Mouse (Mus musculus) kidney, adult 18-20 months (tissue): ENCODE data around the gene Mapk10.
A peak's percentile ranks its signal among the peaks of the same experiment; 100 is the strongest.

Experiments used
- DNase-seq: peaks from one replicate; pipeline ENCODE4 v3.0.0; 2021

Mapk10 gene

DNA sequence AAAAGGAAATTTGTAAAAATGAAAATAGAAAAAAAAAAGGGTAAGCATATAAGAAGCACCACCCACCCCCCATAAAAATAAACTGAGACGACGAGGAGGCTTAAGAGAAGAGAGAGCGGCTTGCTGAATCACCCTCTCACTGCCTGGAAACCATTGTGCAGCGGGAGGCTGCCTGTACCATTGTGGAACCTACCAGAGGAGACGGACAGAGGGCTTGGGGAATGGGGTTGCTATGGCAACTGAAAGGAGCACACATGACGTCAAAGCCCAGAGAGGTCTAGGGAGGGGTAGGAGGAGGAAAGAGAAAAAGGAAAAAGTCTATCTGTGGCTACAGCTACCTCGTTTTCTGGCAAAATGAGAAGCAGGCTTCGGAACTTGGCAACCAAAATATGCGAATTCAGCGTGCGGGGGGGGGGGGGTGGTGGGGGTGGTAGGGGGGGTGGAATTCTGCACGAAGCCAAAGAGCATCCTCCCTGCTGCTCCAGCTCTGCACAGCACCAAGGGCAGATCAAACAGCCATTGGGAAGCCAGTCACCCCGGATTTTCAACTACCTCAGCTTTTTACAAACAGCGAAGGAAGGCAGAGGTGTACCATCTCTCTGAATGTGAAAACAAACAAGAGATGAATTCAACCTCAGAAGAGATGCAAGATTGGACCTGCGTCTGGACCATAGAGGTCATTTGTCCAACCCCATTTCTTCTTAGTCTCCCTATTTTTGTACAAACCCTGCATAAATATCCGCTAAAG is at the start of gene Mapk10:
Gene Mapk10 (minus strand): TSS at position 234 of the 748 bp plus-strand sequence.
- peak; percentile 31 for DNase-seq

DNA sequence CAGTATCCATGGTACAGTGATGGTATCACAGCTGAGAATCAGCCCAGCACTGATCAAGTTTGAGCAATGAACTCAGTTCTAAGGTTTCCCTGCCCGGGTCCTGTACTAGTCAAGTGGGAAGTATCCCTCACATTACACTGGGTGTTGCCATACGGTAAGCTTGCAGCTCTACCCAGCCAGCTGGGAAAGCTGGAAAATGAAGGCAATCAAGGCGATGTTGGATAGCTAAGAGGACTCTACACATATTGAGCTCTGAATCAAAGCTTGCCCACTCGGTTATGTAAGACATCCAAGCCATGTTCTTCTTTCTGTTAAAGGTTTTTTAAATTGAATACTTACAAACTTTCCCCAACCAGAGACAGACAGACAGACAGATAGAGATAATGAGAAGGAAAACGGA is 45.0 kb upstream of the Mapk10 start:
- no peak for DNase-seq

DNA sequence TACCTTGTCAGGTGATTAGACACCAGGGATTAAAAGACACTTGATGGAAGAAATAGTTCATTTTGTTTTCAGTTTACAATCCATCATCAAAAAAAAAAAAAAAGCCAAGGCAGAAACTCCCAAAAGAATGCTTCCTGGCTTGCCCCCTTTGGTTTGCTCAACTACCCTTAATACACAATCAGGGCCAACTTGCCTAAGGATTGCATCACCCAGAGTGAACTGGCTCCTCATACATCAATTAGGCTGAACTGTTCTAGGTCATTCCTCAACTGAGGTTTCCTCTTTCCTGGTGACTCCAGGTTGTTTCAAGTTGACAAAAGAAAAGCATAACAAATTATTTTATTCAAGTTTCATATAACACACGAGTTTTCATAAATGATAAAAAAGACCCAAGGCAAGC is 31.3 kb upstream of the Mapk10 start:
- DNase-seq = no peak

DNA sequence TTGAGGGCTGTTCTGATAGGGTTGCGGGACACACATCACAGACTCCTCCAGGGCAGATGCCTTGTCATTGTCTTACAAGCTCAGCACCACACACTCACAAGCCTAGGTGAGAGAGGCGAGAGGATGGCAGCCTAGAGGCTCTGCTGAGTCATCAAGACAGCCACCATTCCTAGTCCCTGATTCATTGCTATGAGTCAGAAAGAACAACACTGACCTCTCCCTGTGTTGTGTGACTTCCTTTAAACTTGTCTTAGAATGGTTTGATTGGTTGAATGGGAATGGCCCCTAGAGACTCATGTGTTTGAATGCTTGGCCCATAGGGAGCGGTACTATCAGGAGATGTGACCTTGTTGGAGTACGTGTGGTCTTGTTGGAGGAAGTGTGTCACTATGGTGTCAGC is 20.7 kb upstream of the Mapk10 start:
- no peak for DNase-seq

DNA sequence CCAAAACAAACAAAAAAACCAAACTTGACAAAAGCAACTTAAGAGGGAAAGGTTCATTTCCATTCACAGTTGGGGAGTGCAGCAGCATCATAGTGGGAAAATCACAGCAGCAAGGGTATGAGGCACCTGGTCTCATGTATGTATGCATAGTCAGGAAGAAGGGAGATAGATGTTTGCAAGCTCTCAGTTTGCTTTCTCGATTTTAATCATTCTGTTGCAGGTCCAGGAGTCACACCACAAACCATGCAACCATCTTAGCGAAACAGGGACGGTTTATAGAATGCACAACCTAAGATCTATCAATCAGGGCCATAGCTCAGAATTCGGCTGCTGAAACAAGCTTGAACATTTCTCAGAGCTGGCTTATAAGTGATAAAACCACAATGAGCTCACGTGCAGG is 19.2 kb upstream of the Mapk10 start:
- no peak for DNase-seq

DNA sequence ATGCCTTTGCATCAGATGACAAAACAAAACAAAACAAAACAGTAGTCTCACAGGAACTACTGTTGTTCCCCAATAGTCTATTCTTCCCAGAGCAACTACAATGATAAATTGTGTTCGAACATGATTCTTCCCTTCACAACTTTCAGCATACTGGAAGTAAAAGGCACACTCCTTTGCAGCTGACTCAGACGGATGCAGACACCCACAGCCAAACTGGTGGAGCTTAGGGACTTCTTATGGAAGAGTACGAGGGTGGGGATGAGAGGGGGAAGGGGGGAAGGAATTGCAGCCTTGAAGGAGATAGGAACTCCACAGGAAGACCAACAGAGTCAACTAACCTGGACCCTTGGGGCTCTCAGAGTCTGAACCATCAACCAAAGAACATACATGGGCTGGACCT is 18.2 kb upstream of the Mapk10 start:
- DNase-seq = no peak

DNA sequence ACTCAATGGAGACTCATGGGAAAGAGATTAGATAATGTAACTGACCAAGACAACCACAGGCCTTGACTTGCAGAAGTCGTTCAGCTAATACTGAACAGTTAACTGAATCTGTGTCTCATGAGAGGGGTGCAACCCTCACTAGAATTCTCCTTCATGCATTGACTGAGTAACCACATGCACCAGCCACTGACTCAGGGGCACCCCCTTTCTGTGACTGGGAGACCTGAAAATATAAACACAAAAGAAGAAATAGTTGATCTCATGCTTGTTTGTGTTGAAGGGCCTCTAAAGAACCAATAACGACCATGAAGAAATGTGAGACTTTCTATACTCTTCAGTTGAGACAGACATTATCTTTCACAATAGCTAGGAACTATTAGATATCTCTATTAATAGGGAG is 10.9 kb upstream of the Mapk10 start:
- no peak for DNase-seq

DNA sequence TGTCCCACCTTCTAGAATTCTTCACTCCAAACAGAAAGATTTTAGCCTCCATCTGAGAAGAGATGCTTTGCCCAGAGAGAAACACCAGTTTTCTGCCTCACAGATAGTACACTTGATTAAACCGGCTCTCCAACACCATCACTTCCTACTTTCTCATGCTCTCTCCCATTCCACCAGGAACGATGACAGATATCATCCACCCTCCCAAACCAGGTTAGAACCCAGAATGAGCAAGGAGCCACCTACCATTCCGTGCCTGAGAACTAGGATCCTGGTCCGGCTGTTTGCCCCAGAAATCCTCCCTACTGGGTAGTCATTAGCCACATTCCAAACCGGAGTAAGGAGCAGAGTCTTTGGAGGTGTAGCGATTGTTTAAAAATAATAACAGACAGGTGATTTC is 490 bp downstream of the Mapk10 start:
- DNase-seq = no peak

DNA sequence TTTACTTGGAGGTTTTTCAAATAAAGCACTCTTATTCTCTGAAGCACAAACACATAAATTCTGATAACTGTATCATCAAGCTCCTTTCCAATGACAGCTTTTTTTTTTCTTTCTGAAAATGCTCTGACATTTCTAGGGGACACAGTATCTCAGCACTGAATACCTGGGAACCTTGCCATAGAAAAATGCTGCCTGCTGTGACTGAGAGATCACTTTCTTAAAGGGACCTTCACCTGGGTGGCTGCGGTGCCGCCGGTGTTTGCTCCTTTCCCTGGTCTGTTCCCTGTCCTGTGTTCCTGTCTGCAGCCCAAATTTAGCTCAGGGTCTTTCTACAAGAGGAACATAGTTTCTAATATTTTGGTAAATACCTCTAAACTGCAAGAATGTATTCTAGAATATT is 1.1 kb downstream of the Mapk10 start:
- DNase-seq = no peak

DNA sequence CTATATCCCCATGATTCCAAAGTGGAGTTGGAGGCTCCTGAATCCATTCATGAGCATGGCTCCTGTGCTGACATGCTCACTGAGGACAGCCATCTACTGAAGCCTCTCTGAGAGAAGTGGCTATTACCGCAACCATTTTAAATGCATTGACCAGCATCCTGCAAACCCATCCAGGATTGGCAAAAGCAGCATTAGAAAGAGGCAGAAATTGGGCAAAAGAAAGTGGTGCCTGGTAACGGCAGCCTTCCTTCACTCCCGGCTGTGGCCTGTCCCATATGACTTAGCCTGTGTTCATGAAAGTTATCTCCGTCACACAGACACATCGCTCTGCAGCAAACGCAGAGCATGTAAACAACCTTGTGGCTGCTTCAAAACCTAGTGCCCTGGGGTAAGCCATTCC is 1.6 kb downstream of the Mapk10 start:
- DNase-seq = no peak

DNA sequence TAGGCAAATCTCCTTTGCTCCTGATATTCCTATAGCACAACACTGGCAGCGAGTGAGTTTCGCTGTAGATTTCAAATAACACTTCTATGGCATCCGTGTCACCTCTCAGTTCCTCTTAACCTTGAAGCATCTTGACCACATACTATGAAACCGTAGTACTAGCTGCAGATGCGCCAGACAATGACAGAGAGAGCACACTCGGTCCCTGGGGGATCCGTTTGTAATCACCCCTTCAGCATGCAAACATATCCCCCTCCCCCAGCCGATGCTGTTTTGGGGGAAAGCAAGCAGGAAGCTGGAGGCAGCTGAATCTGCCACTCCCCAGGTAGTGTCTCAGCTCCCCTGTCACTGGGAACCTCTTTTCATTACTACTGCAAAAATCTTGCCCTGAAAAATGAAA is 2.3 kb downstream of the Mapk10 start:
- no peak for DNase-seq

DNA sequence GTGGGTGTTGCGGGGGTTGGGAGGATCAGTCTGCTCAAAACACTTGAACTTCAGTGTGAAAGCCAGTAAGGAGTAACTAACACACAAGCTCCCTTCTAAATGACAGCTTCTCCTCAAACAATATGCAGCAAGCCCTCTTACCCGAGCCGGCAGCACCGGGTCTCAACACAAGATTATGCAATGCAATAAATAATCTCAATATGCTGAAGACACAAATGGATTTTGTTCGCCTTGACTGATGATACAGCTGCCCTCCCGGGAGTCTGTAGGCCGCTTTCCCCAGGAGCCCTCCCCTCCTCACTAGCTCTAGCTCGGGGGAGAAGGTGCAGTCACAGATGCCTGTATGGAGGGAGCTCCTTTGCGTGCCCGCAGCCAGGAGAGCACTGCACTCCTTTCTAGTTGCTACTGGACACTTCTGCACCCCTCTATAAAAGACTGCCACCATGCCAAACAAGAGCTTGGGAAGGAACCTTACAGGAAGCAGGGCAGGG is 3.1 kb downstream of the Mapk10 start:
- no peak for DNase-seq

DNA sequence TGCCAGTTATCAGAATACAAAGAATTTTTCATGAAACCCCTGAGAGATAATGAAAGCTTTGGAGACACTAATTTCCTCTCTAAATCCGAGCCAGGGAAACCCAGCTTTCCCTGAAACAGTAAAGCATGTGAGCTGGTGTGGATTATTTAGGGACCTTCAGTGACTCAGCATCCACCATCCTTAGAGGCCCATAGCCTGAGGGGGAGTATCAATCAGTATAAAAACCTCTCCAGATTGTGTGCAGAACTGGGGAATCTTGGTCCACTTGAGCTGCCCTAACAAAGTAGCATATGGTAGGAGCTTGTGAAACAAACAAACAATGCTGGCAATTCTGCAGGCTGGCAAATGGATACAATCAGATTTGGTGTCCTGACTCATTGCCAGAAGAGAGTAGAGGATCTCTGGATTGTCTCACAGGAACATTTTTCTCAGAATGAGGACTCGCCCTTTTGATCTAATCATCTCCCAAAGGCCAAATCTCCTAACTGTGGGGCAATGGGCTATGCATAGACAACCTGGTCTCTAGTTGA is 13.3 kb downstream of the Mapk10 start:
- DNase-seq = no peak

DNA sequence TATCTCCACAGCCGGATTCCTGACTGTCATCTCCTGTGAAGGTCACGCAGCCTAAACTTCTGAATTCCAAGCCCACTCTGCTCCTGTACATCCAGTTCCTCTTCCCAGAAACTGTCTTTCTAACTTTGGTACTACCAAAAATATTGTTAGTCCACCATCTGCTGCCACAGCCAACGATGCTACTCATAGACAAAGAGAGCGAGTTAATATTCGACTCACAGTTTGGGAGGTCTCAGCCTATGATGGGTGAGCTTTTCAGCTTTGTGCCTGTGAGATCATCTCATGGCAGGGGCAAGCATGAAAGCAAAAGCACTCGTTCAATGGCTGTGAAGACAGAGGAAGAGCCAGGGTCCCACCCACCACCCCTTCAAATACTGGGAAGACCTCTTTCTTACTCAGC is 16.6 kb downstream of the Mapk10 start:
- no peak for DNase-seq

DNA sequence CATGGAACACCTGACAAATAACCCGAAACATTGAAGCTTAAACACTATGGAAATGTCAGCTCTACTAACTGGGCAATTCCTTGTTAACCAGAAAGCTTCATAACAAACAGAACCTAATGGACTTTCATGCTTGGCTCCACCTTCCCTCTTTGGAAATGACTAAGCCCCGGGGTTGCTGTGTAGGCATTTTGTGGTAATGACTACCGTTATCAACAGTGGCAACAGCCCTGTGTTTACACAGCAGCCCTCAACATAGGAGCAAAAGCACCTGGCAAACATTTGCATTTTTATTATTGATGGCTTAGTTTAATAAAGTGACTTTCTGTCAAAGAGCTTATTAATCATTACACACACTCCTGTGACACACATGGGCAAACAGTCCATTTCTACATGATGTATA is 17.4 kb downstream of the Mapk10 start:
- no peak for DNase-seq

DNA sequence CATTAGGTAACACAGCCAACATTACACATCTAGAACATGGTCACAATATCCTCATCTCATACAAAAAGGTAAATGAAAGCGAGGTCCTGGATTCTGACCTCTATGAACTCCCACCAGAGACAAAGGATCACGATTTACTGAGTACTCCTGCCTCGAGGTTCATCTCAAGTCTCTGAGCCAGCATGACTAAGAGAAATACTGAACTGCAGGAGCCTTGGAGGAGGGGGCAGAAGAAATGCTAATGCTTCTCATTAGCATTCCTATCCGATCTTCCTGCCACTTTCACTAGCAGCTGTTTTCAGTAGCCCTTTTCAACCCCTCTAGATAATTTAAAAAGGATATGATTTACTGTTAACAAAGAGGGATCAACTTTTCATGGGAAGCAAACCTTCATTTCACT is 19.6 kb downstream of the Mapk10 start:
- no peak for DNase-seq

DNA sequence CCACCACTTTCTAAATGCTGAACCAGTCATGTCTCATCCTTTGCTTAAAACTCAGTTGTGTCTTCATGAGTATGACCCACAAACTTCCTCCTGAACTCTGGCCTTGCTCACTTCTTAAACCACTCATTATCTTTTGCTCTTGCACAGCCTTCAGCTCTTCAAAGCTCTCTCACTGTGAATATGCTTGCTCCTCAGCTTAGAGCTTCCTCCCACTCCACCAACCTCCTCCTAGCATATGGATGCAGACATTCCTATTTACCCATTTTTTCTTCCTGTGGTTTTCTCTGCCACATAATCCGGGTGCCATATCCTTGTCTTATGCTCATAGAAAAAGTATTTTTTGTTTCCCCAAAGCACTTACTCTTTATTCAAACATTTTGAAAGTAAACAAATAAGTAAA is 26.9 kb downstream of the Mapk10 start:
- DNase-seq = no peak

DNA sequence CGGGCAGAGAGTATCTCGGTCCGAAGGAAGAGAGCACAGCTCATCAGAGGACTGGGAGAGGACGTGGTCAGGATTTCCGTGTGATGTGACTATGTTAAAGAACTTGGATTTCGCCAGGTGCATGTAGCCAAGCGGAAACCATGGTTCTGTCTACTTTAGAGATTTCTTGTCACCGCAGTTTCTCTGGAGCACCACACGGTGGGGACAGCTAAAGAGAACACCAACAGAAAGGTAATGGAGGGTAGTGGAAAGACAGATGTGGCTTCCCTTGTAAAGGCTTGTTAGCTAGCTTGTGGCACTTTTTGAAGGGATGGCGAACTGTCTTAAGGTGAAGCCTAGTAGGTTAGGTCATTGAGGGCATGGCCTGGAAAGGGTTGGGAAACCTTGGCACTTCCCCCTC is 29.5 kb downstream of the Mapk10 start:
- no peak for DNase-seq

DNA sequence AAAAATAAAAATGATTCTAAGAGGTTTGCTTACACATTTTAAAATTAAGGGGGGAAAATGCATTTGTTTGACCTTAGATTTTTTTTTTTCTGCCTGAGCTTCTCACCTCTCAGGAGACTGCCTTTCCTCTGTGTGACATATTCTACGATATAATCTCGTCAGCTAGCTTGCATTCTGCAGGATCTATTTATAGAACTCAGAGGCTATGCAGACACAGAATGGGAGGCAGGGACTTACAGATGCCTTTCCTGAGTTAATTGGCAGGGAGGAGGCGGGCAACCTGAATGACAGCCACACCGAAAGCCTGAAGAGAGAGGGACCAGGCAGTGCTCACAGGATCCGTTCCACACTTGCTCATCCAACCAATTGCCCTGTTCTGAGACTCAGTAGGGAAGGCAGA is 34.1 kb downstream of the Mapk10 start:
- no peak for DNase-seq

DNA sequence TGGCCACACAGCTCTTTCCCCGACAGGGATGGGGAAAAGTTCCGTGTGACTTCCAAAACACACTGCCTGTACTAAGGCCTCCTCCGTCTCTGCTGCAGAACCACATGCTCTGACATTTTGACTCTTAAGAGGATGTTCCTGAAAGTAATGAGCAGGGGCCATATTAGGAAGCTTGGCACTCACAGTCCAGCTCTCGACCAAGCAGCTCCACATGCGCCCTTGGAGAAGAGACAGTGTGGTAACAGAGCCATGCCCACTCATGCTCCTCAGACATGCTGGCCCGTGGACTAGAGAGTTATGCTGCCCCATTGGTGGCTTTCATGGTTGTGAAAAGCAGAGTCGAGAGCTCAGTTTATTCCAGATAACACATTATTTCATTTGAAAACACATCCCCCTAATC is 35.1 kb downstream of the Mapk10 start:
- no peak for DNase-seq

DNA sequence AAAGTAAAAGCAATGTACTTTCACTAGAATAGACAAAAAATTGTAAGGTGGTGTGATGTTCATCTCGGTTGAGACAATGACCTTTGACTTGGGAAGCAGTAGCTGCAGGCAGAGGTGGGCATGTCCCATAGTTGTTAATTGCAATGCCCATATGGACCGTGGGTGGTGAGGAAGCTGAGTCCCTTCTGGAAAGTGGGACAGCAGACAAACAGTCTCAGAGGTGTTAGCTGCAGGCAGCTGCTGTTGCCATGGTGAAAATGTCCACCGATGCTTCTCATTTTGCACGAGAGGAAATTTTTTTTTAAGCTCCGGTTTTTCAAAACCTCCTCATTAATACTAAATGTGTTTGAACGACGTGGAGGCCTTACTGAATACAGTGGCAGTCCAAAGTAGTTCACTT is 36.5 kb downstream of the Mapk10 start:
- DNase-seq = no peak

DNA sequence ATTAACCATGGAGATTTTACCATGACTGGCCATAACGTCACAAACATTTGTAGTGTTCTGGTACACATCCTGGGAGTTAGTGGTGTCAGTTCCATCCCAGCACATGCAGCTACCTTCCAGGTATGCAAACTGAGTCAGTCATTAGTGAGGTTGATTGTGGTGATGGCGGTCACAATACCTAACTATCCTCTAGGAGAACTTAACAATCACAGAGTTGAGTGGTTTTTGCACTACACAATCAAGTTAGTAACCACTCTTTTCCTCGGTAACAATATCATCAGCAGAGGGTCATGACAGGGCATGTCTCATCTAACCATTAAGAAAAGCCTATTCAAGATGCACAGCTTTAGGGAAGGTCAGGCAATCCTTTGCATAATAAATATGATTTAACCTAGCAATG is 39.9 kb downstream of the Mapk10 start:
- no peak for DNase-seq

DNA sequence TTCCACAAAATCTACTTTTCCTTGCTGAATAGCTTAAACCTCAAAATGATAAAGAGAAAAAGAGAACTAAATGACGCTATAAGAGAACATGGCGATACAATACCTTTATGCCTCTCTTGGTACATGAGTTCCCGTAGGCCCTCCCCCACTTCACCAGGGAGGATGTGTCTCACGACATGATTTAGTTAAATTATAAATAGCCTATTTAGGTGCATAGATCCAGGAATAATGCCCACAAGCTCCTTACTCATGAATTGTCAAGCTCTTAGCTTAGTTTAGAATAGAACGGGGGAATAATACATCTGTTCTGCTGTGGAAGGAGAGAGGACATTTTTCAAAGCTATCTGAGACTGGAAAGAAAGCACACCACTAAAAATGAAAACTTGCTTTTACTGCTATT is 43.8 kb downstream of the Mapk10 start:
- no peak for DNase-seq

DNA sequence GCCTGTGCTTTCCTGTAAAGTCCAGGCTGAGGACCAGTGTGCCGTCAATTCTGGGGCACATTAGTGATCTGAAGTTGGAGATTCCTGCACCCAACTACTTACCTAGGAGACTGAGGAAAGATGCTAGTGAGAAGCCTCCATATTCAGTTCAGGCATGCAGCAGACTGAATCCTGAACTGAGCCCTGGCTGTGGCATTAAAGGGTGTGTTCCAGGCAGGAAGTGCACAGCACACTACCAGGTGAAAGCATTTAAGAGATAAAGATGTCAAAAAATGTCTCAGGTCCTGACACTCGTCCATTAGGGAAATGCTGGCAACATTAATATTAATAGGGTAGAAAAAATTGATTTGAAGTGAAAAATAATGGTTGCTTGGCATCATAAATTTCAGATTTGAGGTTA is 44.4 kb downstream of the Mapk10 start:
- DNase-seq = no peak

DNA sequence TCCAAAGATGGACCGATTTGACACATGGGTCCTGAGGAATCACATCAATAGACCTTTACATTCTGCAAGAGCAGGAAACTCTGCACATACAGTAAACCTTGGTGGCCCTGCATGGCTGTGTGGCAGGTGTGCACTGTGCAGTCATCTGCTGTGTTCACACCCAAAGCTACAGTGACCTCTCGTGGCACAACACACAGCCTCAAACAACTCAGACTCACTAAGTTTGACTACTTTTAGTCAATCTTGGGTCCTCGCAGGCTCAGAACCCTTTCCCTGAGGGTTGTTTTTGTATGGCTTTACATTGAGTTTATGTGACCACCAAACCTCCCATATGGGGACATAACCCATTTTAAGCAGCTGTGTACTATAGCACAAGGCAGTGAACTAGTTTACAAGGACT is 47.1 kb downstream of the Mapk10 start:
- no peak for DNase-seq
